Mouse (Mus musculus): ENCODE measurements at regions not wholly inside any gene's neighbourhood (a gene's known extent, or its start where the extent isn't known, plus 50 kb on each side); places are given as distances from the start of the nearest gene placed in this dataset.

GRCm38 (mm10) chr12:13844532-13845485, 307.0 kb downstream of the Fam84a start:
- TF ChIP-seq CTCF (IDR thresholded peaks at IDR 0.05) = peak; percentile 74
- no peak for TF ChIP-seq POLR2A (IDR thresholded peaks at IDR 0.05; ENCODE audit: insufficient read depth, low read depth, low read length)
- no peak for TF ChIP-seq EP300 (IDR thresholded peaks at IDR 0.05; ENCODE audit: insufficient read depth, low read depth, low read length)

All from heart, adult 2 months (tissue).